Mouse (Mus musculus) embryonic facial prominence, embryonic 13.5 days (tissue): Measurements from ENCODE around the gene Vmn1r217. TPM values are rescaled to one million over a fixed set of nuclear protein-coding genes. Genes with fewer than 3 reads are reported as not detected.

Experiments
- polyA plus RNA-seq: library from polyadenylated mRNA; unstranded; fragments of >200 nt; fragmentation: Nextera tagmentation; extraction: Ambion mirVana; gene quantifications from 2 replicates; pipeline ENCODE4 v1.2.1, GENCODE M21; 2015

Vmn1r217 gene
- polyA plus RNA-seq, 1 experiment from 2014 or later, result not detected

Other genes starting within 250 kb of the Vmn1r217 start
- not detected in 2 replicates for gene Vmn1r212, start 234.0 kb downstream of the Vmn1r217 start, polyA plus RNA-seq
- gene Vmn1r213, start 110.6 kb downstream of the Vmn1r217 start, polyA plus RNA-seq, result not detected in 2 replicates
- not detected in 2 replicates for gene Vmn1r214, start 87.8 kb downstream of the Vmn1r217 start, polyA plus RNA-seq
- not detected in 2 replicates for gene Vmn1r215, start 50.2 kb downstream of the Vmn1r217 start, polyA plus RNA-seq
- not detected in 2 replicates for gene Vmn1r218, start 14.9 kb upstream of the Vmn1r217 start, polyA plus RNA-seq
- not detected in 2 replicates for gene Vmn1r219, start 41.1 kb upstream of the Vmn1r217 start, polyA plus RNA-seq
- gene Vmn1r220, start 69.7 kb upstream of the Vmn1r217 start, polyA plus RNA-seq, result not detected in 2 replicates
- gene Vmn1r221, start 95.9 kb upstream of the Vmn1r217 start, polyA plus RNA-seq, result not detected in 2 replicates
- not detected in 2 replicates for gene Vmn1r222, start 117.7 kb upstream of the Vmn1r217 start, polyA plus RNA-seq
- gene Vmn1r223, start 128.9 kb upstream of the Vmn1r217 start, polyA plus RNA-seq, result not detected in 2 replicates